Mouse (Mus musculus) kidney, embryonic 15.5 days (tissue): Measurements from ENCODE around the gene Kif22. TPM values are rescaled to one million over a fixed set of nuclear protein-coding genes. Genes with fewer than 3 reads are reported as not detected.
"Not testable (repeated sequence)": the region's sequence is repeated elsewhere in the genome, so short reads cannot be mapped to it uniquely, and the experiment has no call there.

ENCODE experiments used
- ATAC-seq: fragments of 200-750 bp; cut with Nextera tagmentation; replicated peaks from 2 replicates; pipeline ENCODE4 v1.8.0; 2017; ENCODE audit warnings: moderate TSS enrichment; ENCODE audit not compliant: low FRiP score
- H3K27ac ChIP-seq: fragments of 300-500 bp; sonication (generic); 2 replicates; pipeline ENCODE4 v1.5.1; 2015; ENCODE audit warnings: mild to moderate bottlenecking, inconsistent platforms
- H3K27me3 ChIP-seq: fragments of 300-500 bp; sonication (generic); 2 replicates; pipeline ENCODE4 v1.6.1; 2015; ENCODE audit warnings: inconsistent platforms
- H3K36me3 ChIP-seq: fragments of 300-500 bp; sonication (generic); 2 replicates; pipeline ENCODE4 v1.6.1; 2015; ENCODE audit warnings: inconsistent platforms
- H3K4me1 ChIP-seq: fragments of 300-500 bp; sonication (generic); 2 replicates; pipeline ENCODE4 v1.6.1; 2015; ENCODE audit warnings: inconsistent platforms
- H3K4me2 ChIP-seq: fragments of 300-500 bp; sonication (generic); 2 replicates; pipeline ENCODE4 v1.6.1; 2015; ENCODE audit warnings: moderate library complexity, mild to moderate bottlenecking, inconsistent platforms
- H3K4me3 ChIP-seq: fragments of 300-500 bp; sonication (generic); replicated peaks from 2 replicates; pipeline ENCODE4 v1.5.1; 2015; ENCODE audit warnings: mild to moderate bottlenecking, inconsistent platforms
- H3K9ac ChIP-seq: fragments of 300-500 bp; sonication (generic); 2 replicates; pipeline ENCODE4 v1.6.1; 2015; ENCODE audit warnings: mild to moderate bottlenecking, inconsistent platforms
- H3K9me3 ChIP-seq: fragments of 300-500 bp; sonication (generic); replicated peaks from 2 replicates; pipeline ENCODE4 v1.6.1; 2016; ENCODE audit warnings: inconsistent platforms
- WGBS: fragments of 180-500 bp; shearing (Covaris S2); methylation state at CpG from one replicate; pipeline ENCODE4 v1.1.7; 2015; ENCODE audit warnings: mixed read lengths; 5-methylcytosine and 5-hydroxymethylcytosine counted together
- polyA plus RNA-seq: library from polyadenylated mRNA; unstranded; fragments of >200 nt; fragmentation: Nextera tagmentation; extraction: Ambion mirVana; gene quantifications from 2 replicates; pipeline ENCODE4 v1.2.1, GENCODE M21; 2015

Gene Kif22
- 136 and 141 TPM in 2 replicates for polyA plus RNA-seq

DNA sequence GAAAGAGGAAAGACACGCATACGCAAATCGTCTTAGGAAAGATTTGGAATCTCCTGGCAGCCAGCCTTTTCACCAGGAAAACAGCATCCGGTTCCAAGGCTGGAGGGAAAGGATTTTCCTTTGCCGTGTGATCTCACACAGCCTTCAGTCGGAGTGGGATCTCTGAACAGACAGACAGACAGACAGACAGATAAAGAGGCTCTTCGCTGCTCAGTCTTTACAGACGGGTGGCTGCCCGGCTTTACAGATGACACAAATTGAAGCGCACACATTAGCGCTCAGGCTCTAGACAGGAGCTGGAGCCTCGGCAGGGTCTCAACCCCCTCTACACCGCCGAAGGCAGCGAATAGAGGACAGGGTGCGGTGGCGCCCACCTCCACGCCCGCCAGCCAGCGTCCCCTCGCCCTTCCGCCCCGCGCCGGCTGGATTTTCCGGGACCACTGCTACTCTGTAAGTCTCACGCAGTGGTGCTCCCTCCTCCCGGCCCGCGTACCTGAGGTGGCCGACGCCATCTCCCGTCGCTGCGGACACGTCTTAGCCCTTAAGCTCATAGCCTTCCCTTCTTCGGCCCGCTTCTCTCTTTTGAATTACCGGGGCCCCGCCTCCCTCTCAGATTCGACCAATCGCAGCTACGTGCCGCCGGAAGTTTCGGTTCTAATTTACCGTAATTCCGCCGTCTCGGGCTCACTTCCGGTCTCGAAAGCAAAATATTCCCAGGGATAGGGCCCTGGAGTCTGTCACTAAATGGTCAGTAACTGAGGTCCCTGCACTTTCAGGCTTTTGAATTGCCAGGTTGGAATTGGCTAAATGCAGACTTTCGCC, at the start of gene Kif22:
TSS of gene Kif22 (minus strand) at position 621 of the 822 bp plus-strand sequence.
- 0 out of 2 replicates have a peak, but pooled peaks cover 2% of the 10 kb centered on the region for H3K9me3 ChIP-seq
- no peaks in the 10 kb centered on the region for H3K27me3 ChIP-seq
- peak within 1 kb of the TSS; percentile 85 for H3K4me3 ChIP-seq
- H3K4me2 ChIP-seq: peak within 1 kb of the TSS; percentile 71
- peak within 1 kb of the TSS; percentile 78 for H3K9ac ChIP-seq
- ATAC-seq: peak; percentile 86
- peaks cover 22% of the 10 kb centered on the region for H3K4me1 ChIP-seq
- peak within 1 kb of the TSS; percentile 88 for H3K27ac ChIP-seq
- WGBS: under 1% methylated on average over 52 of the region's 53 CpGs
- H3K36me3 ChIP-seq: peaks cover 21% of the 10 kb centered on the region

DNA sequence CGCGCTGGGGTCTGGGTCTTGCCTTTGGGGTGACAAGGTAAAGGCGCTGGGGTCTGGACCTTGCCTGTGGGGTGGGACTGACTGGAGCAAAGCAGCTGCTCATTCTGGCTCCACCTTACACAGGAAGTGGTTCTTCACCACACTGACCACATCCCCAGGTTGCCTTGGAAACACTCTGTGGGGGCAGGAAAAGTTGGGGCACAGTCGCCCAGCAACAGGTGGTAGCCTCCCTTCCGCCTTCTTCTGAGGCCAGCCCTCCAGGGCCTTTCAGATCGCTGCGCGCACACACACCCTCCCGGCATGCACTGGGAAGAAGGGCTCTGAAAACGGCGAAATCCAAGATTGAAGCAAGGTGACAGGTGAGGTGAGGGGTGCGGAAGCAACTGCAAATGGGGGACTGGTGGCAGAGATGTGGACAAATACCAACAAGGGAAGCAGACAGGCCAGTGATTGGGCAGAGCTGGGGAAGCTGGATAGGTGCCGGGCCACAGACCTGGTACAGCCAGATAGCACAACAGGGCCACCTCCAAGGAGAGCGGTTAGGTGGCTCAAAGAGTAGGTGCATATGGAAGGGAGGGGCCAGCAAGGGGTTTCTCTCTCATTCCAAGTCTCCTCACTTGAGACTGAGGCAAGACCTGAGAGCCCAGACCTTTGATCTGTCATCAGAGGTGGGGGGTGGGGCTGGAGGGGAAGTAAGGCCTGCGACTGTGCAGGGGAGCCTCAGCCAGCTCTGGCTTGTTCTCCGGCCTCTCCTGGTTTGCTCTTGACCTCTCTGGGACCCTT, 49.0 kb upstream of the Kif22 start, which contains the start of gene AI467606:
TSS of gene AI467606 (plus strand) at position 246 of the 783 bp plus-strand sequence.
- WGBS: 67% methylated on average over 16 of the region's 16 CpGs
- Histone ChIP-seq H3K9me3 (no peaks in the 10 kb centered on the region), H3K36me3 (no peaks in the 10 kb centered on the region), H3K4me1 (peaks cover 25% of the 10 kb centered on the region), H3K27me3 (no peaks in the 10 kb centered on the region), H3K4me2 (peak within 1 kb of the TSS; percentile 31), H3K9ac (no peak within 1 kb of the TSS), H3K27ac (peak within 1 kb of the TSS; percentile 28; the same call in 1 of the 2 replicates), H3K4me3 (peak within 1 kb of the TSS; percentile 10)
- ATAC-seq: peak; percentile 77

DNA sequence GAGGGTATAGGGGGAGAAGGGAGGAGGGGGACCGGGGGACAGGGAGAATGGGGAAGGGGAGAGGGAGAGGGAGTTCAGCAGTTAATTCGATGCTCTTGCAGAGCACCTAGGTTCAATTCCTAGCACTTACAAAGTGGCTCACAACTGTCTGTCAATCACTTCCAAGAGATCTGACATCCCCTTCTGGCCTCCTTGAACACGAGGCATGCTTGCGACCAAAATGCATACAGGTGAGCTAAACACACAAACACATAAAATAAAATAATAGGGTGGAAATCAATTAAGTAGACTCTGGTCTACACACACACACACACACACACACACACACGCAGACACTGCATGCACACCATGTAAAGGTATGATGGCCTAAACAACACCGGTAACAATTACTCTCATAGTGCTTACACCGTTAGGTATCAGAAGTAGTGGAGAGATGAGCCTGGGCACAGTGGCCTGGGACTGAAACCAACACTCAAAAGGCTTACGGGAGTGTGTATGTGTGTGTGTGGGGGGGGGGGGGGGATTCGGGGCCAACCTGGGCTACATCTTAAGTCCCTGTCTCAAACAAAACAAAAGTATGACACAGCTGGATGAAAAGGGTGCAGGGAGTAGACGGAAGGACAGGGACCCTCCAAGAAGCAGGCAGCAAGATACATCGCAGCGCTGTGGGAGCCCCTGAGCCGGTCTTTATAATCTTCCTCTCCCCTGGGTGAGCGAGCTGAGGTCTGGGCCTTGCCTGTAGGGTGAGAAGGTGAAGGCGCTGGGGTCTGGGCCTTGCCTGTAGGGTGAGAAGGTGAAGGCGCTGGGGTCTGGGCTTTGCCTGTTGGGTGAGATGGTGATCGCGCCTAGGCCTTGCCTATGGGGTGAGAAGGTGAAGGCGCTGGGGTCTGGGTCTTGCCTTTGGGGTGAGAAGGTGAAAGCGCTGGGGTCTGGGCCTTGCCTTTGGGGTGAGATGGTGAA, 48.2 kb upstream of the Kif22 start:
- no peaks in the 10 kb centered on the region for H3K36me3 ChIP-seq
- 0 out of 2 replicates have a peak overlapping the region, but pooled peaks have one; percentile 5 for H3K4me2 ChIP-seq

DNA sequence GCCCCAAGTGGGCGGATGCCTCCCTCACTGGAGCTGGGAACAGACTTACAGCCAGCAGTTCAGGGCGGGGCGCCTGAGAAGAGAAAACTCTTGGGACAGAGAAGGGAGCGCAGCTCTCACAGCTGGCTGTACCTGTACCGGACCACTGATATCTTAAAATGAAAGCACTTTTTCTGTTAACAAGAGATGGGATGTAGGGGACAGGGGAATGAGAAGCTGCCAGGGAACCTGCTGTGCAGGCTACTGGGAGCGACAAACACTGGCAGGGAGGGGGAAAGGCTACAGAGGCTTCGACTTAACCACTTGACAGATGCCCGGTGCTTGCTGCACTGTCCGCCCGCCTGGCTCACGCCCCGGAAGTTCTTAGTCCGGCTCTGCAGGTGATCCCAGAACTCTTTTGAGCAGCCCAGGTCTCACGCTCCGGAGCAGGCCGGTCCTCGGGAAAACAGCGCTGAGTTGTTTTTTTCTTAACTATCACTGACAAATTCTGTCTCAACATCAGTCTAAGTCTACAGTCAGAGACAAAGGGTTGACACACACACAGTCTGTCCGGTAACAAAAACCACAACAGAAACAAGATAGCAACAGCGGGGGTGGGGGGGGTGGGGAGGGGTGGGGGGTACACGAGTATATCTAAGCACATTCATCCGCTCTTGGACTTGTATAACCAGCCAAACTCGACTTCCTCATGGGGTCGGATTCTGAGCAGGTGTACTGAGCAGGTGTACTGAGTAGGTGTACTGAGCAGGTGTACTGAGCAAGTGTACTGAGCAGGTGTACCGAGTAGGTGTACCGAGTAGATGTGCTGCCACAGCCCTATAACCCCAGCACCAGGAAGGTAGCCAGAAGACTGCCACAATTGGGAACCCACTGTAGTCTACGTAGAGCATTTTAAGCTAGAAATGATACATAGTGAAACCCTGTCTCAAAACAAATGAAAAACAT, 46.9 kb upstream of the Kif22 start:
- no peaks in the 10 kb centered on the region for H3K9me3 ChIP-seq
- no peak overlapping the region for H3K27ac ChIP-seq
- ATAC-seq: no peak
- peaks cover 25% of the 10 kb centered on the region for H3K4me1 ChIP-seq
- no peaks in the 10 kb centered on the region for H3K36me3 ChIP-seq
- WGBS: 23% methylated on average over 27 of the region's 27 CpGs
- H3K4me2 ChIP-seq: peak overlapping the region; percentile 43
- 0 out of 2 replicates have a peak overlapping the region, but pooled peaks have one; percentile 15 for H3K9ac ChIP-seq
- no peaks in the 10 kb centered on the region for H3K27me3 ChIP-seq
- peak overlapping the region; percentile 1; the same call in 1 of the 2 replicates for H3K4me3 ChIP-seq

More for the DNA sequence above, 48.2 kb upstream of the Kif22 start:
- Histone ChIP-seq H3K9me3 (no peaks in the 10 kb centered on the region), H3K4me3 (no peak overlapping the region), H3K4me1 (peaks cover 25% of the 10 kb centered on the region), H3K27me3 (no peaks in the 10 kb centered on the region), H3K9ac (no peak overlapping the region), H3K27ac (0 out of 2 replicates have a peak overlapping the region, but pooled peaks have one; percentile 28)
- 0 out of 2 replicates have a peak, but pooled peaks have one; percentile 15 for ATAC-seq
- WGBS: 87% methylated on average over 20 of the region's 20 CpGs

DNA sequence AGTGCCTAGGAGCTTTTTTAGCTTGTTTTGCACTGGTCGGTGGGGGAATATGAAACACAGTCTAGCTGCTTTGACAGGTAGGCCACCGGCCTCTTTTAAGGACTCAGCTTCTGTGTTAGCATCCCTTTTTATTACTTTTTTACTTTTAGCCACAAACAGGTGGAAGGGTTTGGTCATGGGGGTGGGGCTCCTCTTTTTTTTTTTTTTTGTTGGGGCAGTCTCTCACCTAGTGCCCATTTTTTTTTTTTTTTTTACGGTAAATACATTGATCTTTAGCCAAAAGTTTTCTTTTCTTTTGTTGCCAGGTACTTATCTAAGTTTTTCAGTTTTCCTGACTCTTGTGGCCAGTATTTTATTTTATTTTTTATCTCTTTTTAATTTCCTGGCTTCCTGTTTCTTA, 45.8 kb upstream of the Kif22 start:
- Histone ChIP-seq H3K9me3 (no peaks in the 10 kb centered on the region), H3K27ac (no peak overlapping the region), H3K36me3 (no peaks in the 10 kb centered on the region), H3K4me2 (no peak overlapping the region), H3K4me3 (no peak overlapping the region), H3K9ac (no peak overlapping the region), H3K4me1 (peaks cover 25% of the 10 kb centered on the region), H3K27me3 (no peaks in the 10 kb centered on the region)
- WGBS: 87% methylated on average over 3 of the region's 3 CpGs
- ATAC-seq: no peak

DNA sequence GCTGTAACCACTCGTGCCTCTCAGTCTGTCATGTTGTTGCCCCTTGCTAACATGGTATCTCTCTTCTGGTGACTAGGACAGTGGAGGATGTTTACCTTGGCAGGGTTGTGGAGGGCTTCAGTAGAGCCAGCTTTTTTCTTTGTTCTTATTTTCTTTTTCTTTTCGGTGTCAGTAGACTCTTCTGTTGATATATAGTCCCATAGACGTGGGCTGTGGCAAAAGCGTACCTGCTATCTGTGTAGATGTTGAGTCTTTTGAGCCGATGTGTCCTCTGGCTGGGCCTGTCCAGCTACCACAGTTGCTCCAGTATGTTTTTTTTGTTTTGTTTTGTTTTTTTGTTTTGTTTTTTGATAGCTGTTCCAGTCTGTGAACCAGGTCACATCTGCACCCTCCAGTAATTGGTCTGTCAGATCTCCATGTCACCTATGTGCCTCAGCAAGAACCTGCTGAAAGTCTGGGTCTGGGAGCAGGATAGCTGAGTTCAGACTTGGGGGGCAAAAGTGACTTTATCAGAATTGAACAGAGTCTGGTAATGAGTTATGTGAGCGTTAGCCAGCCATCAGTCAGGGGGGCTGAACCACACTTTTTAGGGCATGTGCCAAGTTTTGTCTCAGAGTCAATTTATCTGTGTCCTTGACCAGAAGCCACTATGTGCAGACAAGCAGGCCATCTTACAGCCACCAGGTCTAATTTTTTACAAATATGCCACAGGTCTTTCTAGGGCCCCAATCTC, 45.2 kb upstream of the Kif22 start, which contains the start of gene Zg16:
TSS of gene Zg16 (minus strand) at position 51 of the 733 bp plus-strand sequence.
- not testable (repeated sequence) for H3K9ac ChIP-seq, H3K9me3 ChIP-seq, ATAC-seq, H3K36me3 ChIP-seq, H3K4me3 ChIP-seq, H3K4me2 ChIP-seq, H3K27ac ChIP-seq, H3K27me3 ChIP-seq
- H3K4me1 ChIP-seq: peaks cover 25% of the 10 kb centered on the region
- 70% methylated on average over 6 of the region's 6 CpGs for WGBS

DNA sequence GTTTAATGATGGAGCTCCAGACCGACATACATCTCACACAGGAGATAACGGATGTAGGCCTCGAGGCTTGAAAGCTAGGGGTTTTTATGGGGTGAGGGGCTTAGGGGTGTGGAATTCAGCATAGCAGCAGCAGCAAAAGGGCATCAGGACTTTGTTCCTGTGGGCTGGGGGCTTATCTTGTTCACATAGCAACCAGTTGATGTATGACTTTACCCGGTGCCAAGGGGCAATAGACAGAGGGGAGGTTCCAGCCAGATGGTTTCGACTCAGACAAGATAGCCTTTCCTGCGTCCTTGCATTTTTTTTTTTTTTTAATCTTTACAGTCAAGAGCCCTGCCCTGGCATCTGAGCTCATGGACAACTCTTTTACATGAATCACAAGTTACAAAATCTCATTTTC, 43.5 kb upstream of the Kif22 start:
- ATAC-seq, H3K9ac ChIP-seq, H3K36me3 ChIP-seq, H3K4me3 ChIP-seq, H3K27ac ChIP-seq, H3K27me3 ChIP-seq, H3K9me3 ChIP-seq, H3K4me2 ChIP-seq: not testable (repeated sequence)
- 54% methylated on average over 6 of the region's 6 CpGs for WGBS
- peaks cover 13% of the 10 kb centered on the region for H3K4me1 ChIP-seq

DNA sequence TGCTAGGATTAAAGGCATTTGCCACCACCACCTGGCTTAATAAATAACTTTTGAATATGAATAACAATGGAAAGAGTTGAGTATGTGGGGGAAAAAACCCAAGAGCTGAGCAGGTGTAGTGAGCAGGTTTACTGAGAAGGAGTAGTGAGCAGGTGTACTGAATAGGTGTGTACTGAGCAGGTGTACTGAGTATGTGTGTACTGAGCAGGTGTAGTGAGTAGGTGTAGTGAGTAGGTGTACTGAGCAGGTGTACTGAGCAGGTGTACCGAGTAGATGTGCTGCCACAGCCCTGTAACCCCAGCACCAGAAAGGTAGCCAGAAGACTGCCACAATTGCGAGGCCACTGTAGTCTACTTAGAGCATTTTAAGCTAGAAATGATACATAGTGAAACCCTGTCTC, 42.5 kb upstream of the Kif22 start:
- ATAC-seq: no peak
- no peaks in the 10 kb centered on the region for H3K27me3 ChIP-seq
- no peak overlapping the region for H3K4me3 ChIP-seq
- H3K9ac ChIP-seq: no peak overlapping the region
- no peak overlapping the region for H3K4me2 ChIP-seq
- H3K4me1 ChIP-seq: peaks cover 19% of the 10 kb centered on the region
- no peak overlapping the region for H3K27ac ChIP-seq
- 92% methylated on average over 2 of the region's 2 CpGs for WGBS
- H3K9me3 ChIP-seq: no peaks in the 10 kb centered on the region
- H3K36me3 ChIP-seq: no peaks in the 10 kb centered on the region

DNA sequence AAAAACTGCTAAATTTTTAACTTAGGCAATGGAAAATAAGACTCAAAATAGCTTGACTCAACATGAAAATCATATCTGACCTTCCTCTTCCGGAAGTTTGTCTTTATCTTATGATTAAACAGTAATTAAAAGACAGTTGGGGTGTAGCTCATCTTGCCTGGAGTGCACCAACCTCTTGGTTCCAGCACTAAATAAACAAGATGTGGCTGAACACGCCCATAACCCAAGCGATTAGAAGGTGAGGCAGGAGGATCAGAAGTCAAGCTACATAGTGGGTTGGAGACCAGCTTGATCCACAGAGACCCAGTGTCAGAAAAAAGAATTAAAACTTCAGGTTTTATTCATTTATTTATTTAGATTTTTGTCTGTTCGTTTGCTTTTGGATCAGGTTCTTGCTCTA, 41.4 kb upstream of the Kif22 start:
- no peaks in the 10 kb centered on the region for H3K9me3 ChIP-seq
- H3K27ac ChIP-seq: no peak overlapping the region
- no peak overlapping the region for H3K9ac ChIP-seq
- peaks cover 11% of the 10 kb centered on the region for H3K4me1 ChIP-seq
- H3K4me3 ChIP-seq: no peak overlapping the region
- H3K4me2 ChIP-seq: no peak overlapping the region
- H3K36me3 ChIP-seq: no peaks in the 10 kb centered on the region
- H3K27me3 ChIP-seq: no peaks in the 10 kb centered on the region
- no peak for ATAC-seq
- WGBS: 81% methylated on average over 4 of the region's 4 CpGs

DNA sequence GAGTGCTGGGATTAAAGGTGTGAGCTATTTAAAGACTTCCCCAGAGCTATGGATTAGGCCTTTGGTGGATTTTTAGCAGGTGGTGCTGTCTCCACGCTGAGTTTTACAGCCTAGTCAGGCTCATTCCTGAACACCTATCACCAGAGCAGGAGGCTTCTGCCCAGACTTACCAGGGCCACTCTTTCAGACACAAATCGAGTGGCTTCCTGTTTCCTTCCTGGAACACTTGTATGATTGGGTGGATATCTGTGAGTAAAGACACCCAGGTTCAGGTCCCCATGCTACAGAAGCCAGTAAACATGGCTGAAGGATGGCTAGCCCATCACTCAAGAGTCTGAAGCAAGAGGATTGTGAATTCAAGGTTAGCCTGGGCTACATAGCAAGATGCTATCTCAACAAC, 40.7 kb upstream of the Kif22 start:
- peaks cover 10% of the 10 kb centered on the region for H3K4me1 ChIP-seq
- ATAC-seq: no peak
- 62% methylated on average over 2 of the region's 2 CpGs for WGBS
- H3K4me2 ChIP-seq: no peak overlapping the region
- H3K27ac ChIP-seq: no peak overlapping the region
- no peak overlapping the region for H3K9ac ChIP-seq
- H3K36me3 ChIP-seq: no peaks in the 10 kb centered on the region
- no peaks in the 10 kb centered on the region for H3K27me3 ChIP-seq
- no peaks in the 10 kb centered on the region for H3K9me3 ChIP-seq
- no peak overlapping the region for H3K4me3 ChIP-seq
